Mouse (Mus musculus) liver, postnatal 0 days (tissue): ENCODE measurements around the gene Gzme. TPM values are rescaled to one million over a fixed set of nuclear protein-coding genes. Genes with fewer than 3 reads are reported as not detected.

Experiments
- ATAC-seq: fragments of 200-750 bp; cut with Nextera tagmentation; 2 replicates; pipeline ENCODE4 v1.8.0; 2017; ENCODE audit warnings: mild to moderate bottlenecking, moderate library complexity
- DNase-seq: peaks from one replicate; pipeline ENCODE4 v3.0.0-alpha.2; 2016
- H3K27ac ChIP-seq: fragments of 300-500 bp; sonication (generic); 2 replicates; pipeline ENCODE4 v1.5.1; 2014; ENCODE audit warnings: antibody characterized with exemption, moderate library complexity, mild to moderate bottlenecking, low read depth
- H3K27me3 ChIP-seq: fragments of 300-500 bp; sonication (generic); 2 replicates; pipeline ENCODE4 v1.6.1; 2014; ENCODE audit warnings: low read length, control low read depth, mixed read lengths; ENCODE audit not compliant: insufficient read depth
- H3K36me3 ChIP-seq: fragments of 300-500 bp; sonication (generic); replicated peaks from 2 replicates; pipeline ENCODE4 v1.6.1; 2014; ENCODE audit warnings: mild to moderate bottlenecking, control low read depth, low read length, moderate library complexity, mixed read lengths; ENCODE audit not compliant: insufficient read depth
- H3K4me1 ChIP-seq: fragments of 300-500 bp; sonication (generic); 2 replicates; pipeline ENCODE4 v1.6.1; 2014; ENCODE audit warnings: antibody characterized with exemption, mild to moderate bottlenecking, control low read depth; ENCODE audit not compliant: insufficient read depth
- H3K4me2 ChIP-seq: fragments of 300-500 bp; sonication (generic); 2 replicates; pipeline ENCODE4 v1.6.1; 2014; ENCODE audit warnings: low read depth, mild to moderate bottlenecking, low read length, moderate library complexity, mixed read lengths
- H3K4me3 ChIP-seq: fragments of 300-500 bp; sonication (generic); 2 replicates; pipeline ENCODE4 v1.5.1; 2014; ENCODE audit warnings: low read depth, low read length
- H3K9ac ChIP-seq: fragments of 300-500 bp; sonication (generic); replicated peaks from 2 replicates; pipeline ENCODE4 v1.6.1; 2014; ENCODE audit warnings: mild to moderate bottlenecking, moderate library complexity
- H3K9me3 ChIP-seq: fragments of 300-500 bp; sonication (generic); 2 replicates; pipeline ENCODE4 v1.6.1; 2016; ENCODE audit warnings: mild to moderate bottlenecking, control low read depth, low read length, mixed read lengths
- CTCF ChIP-seq: sonication (generic); IDR thresholded peaks from 2 replicates; pipeline ENCODE4 v1.5.1; 2016; ENCODE audit warnings: antibody characterized with exemption, low read depth
- EP300 ChIP-seq: IDR thresholded peaks from 2 replicates; pipeline ENCODE4 v1.6.1; 2016; ENCODE audit warnings: antibody characterized with exemption, low read depth, mild to moderate bottlenecking
- WGBS: fragments of 180-500 bp; shearing (Covaris S2); extraction: QIAGEN DNeasy Blood & Tissue Kit; methylation state at CpG from one replicate; pipeline ENCODE4 v1.1.7; 2014; ENCODE audit not compliant: insufficient replicate concordance; 5-methylcytosine and 5-hydroxymethylcytosine counted together
- microRNA-seq: library from miRNA; unstranded; fragments of <30 nt; microRNA quantifications from one replicate; pipeline ENCODE4, GENCODE M21; 2016
- polyA plus RNA-seq: library from polyadenylated mRNA; unstranded; fragments of >200 nt; fragmentation: Nextera tagmentation; extraction: Ambion mirVana; gene quantifications from 2 replicates; pipeline ENCODE4 v1.2.1, GENCODE M21; 2015

Gzme gene
- polyA plus RNA-seq, 1 experiment from 2014 or later, result not detected

DNA sequence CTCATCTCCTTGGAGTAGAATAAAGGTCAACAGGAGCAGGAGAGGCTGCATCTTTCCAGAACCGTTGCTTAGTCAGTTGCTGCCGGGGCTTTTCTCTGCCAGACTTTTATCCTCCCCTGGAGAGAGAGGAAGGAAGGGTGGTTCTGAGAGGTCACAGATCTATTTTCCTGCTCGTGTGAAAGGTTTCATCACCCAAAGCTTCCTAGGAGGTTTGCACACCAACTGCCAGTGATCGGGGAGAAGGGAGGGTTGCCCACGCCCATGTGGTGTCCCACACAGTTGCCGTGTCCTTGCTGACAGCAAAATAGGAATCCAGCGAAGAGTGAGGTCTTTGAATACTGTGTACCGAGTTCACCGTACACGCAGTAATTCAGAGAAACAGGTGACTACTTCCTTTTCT is 18.0 kb downstream of the Gzme start, which contains the start of gene Ctsg:
Gene Ctsg (minus strand): TSS at position 189 of the 400 bp plus-strand sequence.
- DNase-seq (no peak), ATAC-seq (no peak)
- Histone ChIP-seq H3K27me3 (no peaks in the 10 kb centered on the region), H3K36me3 (no peaks in the 10 kb centered on the region), H3K9me3 (no peaks in the 10 kb centered on the region), H3K27ac (no peak within 1 kb of the TSS), H3K4me3 (no peak within 1 kb of the TSS), H3K4me2 (no peak within 1 kb of the TSS; the same call in 1 of the 2 replicates), H3K4me1 (no peaks in the 10 kb centered on the region), H3K9ac (no peak within 1 kb of the TSS)
- WGBS, result 37% methylated on average over 10 of the region's 10 CpGs
- no peak for TF ChIP-seq CTCF
- TF ChIP-seq EP300, result no peak

DNA sequence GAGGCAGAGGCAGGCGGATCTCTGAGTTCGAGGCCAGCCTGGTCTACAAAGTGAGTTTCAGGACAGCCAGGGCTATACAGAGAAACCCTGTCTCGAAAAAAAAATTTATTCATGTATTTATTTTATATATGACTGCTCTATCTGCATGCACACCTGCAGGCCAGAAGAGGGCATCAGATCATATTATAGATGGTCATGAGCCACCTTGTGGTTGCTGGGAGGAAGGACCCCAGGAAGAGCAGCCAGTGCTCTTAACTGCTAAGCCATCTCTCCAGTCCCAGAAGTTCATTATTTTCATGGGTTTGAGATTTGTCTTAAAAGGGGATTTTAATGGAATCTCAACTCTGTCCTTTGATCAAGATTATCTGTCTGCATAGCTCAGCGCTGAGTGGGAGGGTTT is 21.5 kb downstream of the Gzme start:
- H3K9ac ChIP-seq, result no peak overlapping the region
- no peak overlapping the region for H3K4me3 ChIP-seq
- no peaks in the 10 kb centered on the region for H3K9me3 ChIP-seq
- no peaks in the 10 kb centered on the region for H3K36me3 ChIP-seq
- TF ChIP-seq EP300, result no peak
- TF ChIP-seq CTCF, result peak; percentile 67
- no peak for DNase-seq
- H3K4me2 ChIP-seq, result no peak overlapping the region
- no peak for ATAC-seq
- H3K4me1 ChIP-seq, result no peaks in the 10 kb centered on the region
- H3K27me3 ChIP-seq, result no peaks in the 10 kb centered on the region
- 60% methylated on average over 4 of the region's 4 CpGs for WGBS
- H3K27ac ChIP-seq, result no peak overlapping the region

DNA sequence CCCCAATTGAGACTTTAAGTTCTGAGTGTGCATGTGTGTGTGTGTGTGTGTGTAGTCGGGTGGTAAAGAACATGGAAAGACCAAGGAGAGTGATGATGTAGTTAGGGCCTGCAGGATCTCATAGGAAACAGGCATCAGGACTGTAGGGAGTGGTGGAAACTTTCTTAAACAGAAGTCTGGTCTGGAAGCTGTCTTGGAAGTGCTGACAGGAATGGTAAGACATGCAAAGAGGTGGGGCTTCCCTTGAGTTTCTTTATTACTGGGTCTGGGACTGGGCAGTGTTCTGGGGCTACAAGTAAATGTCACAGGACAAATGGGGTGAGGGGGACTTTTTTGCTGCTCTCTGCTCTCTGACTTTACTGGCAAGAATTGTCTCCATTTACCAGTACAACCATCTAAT is 22.8 kb downstream of the Gzme start:
- H3K36me3 ChIP-seq, result no peaks in the 10 kb centered on the region
- no peak overlapping the region for H3K27ac ChIP-seq
- H3K4me2 ChIP-seq, result no peak overlapping the region
- H3K4me3 ChIP-seq, result no peak overlapping the region
- H3K27me3 ChIP-seq, result no peaks in the 10 kb centered on the region
- ATAC-seq (no peak), DNase-seq (no peak)
- no peaks in the 10 kb centered on the region for H3K4me1 ChIP-seq
- TF ChIP-seq CTCF (no peak), EP300 (no peak)
- WGBS, result 70% methylated on average over 1 of the region's 1 CpGs
- no peaks in the 10 kb centered on the region for H3K9me3 ChIP-seq
- H3K9ac ChIP-seq, result no peak overlapping the region

DNA sequence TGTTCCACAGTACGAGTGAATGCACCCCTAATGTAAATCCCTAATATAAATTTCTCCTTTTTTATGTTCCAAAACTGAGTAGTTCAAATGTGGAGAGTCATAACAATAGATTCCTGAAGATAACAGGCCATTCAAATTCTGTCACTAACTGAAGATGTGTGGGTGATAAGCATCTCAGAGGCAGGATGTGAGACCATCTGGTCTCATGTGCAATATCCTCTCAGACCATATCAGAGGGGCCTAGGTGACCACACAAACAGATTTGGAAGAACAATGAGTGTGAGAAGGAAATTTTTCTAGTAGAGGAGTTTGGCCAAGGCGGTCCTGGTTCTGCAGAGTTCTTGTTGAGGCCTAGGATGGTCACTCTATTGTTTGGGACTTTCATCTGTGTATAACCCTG is 27.1 kb downstream of the Gzme start:
- ATAC-seq, result no peak
- TF ChIP-seq EP300 (no peak), CTCF (no peak)
- Histone ChIP-seq H3K27me3 (no peaks in the 10 kb centered on the region), H3K27ac (no peak overlapping the region), H3K4me2 (no peak overlapping the region), H3K36me3 (no peaks in the 10 kb centered on the region), H3K9ac (no peak overlapping the region), H3K9me3 (no peaks in the 10 kb centered on the region), H3K4me3 (no peak overlapping the region), H3K4me1 (no peaks in the 10 kb centered on the region)
- no peak for DNase-seq
- 43% methylated on average over 2 of the region's 2 CpGs for WGBS

GRCm38 (mm10) chr14:56086711-56087110 is 33.7 kb downstream of the Gzme start:
- Histone ChIP-seq H3K27me3 (no peaks in the 10 kb centered on the region), H3K9ac (no peak overlapping the region), H3K36me3 (no peaks in the 10 kb centered on the region), H3K27ac (no peak overlapping the region), H3K9me3 (no peaks in the 10 kb centered on the region), H3K4me1 (no peaks in the 10 kb centered on the region), H3K4me3 (no peak overlapping the region), H3K4me2 (no peak overlapping the region)
- TF ChIP-seq CTCF (no peak), EP300 (no peak)
- ATAC-seq (no peak), DNase-seq (no peak)
- 48% methylated on average over 3 of the region's 3 CpGs for WGBS

- no peak within 1 kb of the TSS for H3K4me2 ChIP-seq
- DNase-seq, result no peak
- H3K9me3 ChIP-seq, result no peaks in the 10 kb centered on the region
- TF ChIP-seq EP300, result no peak
- no peaks in the 10 kb centered on the region for H3K27me3 ChIP-seq
- no peak within 1 kb of the TSS for H3K27ac ChIP-seq
- no peak within 1 kb of the TSS for H3K9ac ChIP-seq
- H3K4me3 ChIP-seq, result no peak within 1 kb of the TSS
- 87% methylated on average over 2 of the region's 2 CpGs for WGBS
- no peaks in the 10 kb centered on the region for H3K36me3 ChIP-seq
- no peaks in the 10 kb centered on the region for H3K4me1 ChIP-seq
- ATAC-seq, result no peak
Observed at GRCm38 (mm10) chr14:56085167-56085566, 35.3 kb downstream of the Gzme start, which contains the start of gene Mcpt8. Gene Mcpt8, minus strand, starts transcription at chr14:56085273.

DNA sequence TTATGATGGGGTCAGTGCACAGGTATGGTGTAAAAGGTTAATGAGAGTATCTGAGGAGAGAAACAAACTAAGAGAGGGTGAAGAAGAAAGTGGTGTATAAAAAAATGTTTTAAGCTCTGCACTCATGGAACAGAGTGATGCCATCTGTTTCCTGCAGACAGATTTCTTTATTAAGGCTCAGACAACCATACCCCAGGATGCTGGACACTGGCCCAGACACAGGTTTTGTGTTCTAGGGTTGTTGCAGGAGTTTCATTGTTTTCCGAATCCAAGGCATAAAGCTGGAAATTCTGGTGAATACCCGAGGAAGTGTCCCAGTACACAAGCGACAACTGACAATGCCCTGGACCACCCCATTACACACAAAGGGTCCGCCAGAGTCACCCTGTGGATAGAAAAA is 38.4 kb downstream of the Gzme start:
- ATAC-seq, result no peak
- H3K36me3 ChIP-seq, result no peaks in the 10 kb centered on the region
- no peak overlapping the region for H3K9ac ChIP-seq
- H3K4me1 ChIP-seq, result no peaks in the 10 kb centered on the region
- TF ChIP-seq EP300 (no peak), CTCF (no peak)
- no peaks in the 10 kb centered on the region for H3K27me3 ChIP-seq
- no peak for DNase-seq
- 72% methylated on average over 4 of the region's 4 CpGs for WGBS
- no peaks in the 10 kb centered on the region for H3K9me3 ChIP-seq
- no peak overlapping the region for H3K4me2 ChIP-seq
- H3K27ac ChIP-seq, result no peak overlapping the region
- H3K4me3 ChIP-seq, result no peak overlapping the region

Small RNA genes lying within 50 kb of the gene (microRNA-seq; reads per million reads assigned to microRNA genes)
- not detected for gene Mir6949

Other genes starting within 250 kb of the Gzme start
- 0.29 and 0.40 TPM in 2 replicates for gene Cbln3, start 236.2 kb downstream of the Gzme start, polyA plus RNA-seq
- 4.6 and 5.2 TPM in 2 replicates for gene Khnyn, start 235.7 kb downstream of the Gzme start, polyA plus RNA-seq
- 26.2 and 26.9 TPM in 2 replicates for gene Sdr39u1, start 220.3 kb downstream of the Gzme start, polyA plus RNA-seq
- 0.59 and 1.7 TPM in 2 replicates for gene Cma1, start 175.9 kb downstream of the Gzme start, polyA plus RNA-seq
- not detected in 2 replicates for gene Cma2, start 169.6 kb downstream of the Gzme start, polyA plus RNA-seq
- not detected in 2 replicates for gene Mcpt1, start 102.7 kb downstream of the Gzme start, polyA plus RNA-seq
- not detected in 2 replicates for gene Mcpt9, start 90.1 kb downstream of the Gzme start, polyA plus RNA-seq
- 0.23 and 0.27 TPM in 2 replicates for gene Mcpt2, start 78.6 kb downstream of the Gzme start, polyA plus RNA-seq
- gene Mcpt4, start 58.3 kb downstream of the Gzme start, polyA plus RNA-seq, result 0.26 and 0.51 TPM in 2 replicates
- gene Mcpt8, start 35.4 kb downstream of the Gzme start, polyA plus RNA-seq, result 13.3 and 19.0 TPM in 2 replicates
- gene Ctsg, start 18.1 kb downstream of the Gzme start, polyA plus RNA-seq, result 38.6 and 41.3 TPM in 2 replicates
- gene Gzmd, start 12.0 kb upstream of the Gzme start, polyA plus RNA-seq, result not detected in 2 replicates
- not detected in 2 replicates for gene Gzmg, start 39.0 kb upstream of the Gzme start, polyA plus RNA-seq
- not detected in 2 replicates for gene Gzmn, start 54.0 kb upstream of the Gzme start, polyA plus RNA-seq
- not detected in 2 replicates for gene Gzmf, start 90.8 kb upstream of the Gzme start, polyA plus RNA-seq
- gene Gzmc, start 114.0 kb upstream of the Gzme start, polyA plus RNA-seq, result 0.17 and 0.25 TPM in 2 replicates
- gene Gzmb, start 141.6 kb upstream of the Gzme start, polyA plus RNA-seq, result 7.2 and 7.9 TPM in 2 replicates
- gene Atp12a, start 244.4 kb upstream of the Gzme start, polyA plus RNA-seq, result not detected in 2 replicates